Mouse (Mus musculus): ENCODE results near the gene Olfr683.
"Not testable (repeated sequence)": the region's sequence is repeated elsewhere in the genome, so short reads cannot be mapped to it uniquely, and the experiment has no call there.

Gene Olfr683

GRCm38 (mm10) chr7:105146912-105147311 lies at the start of gene Olfr683:
Gene Olfr683, minus strand, starts transcription at chr7:105147012.
- no peak for DNase-seq (ENCODE audit: low read depth)

- DNase-seq (ENCODE audit: low read depth): no peak
Observed at GRCm38 (mm10) chr7:105185912-105186311, 39.1 kb upstream of the Olfr683 start, which contains the start of gene Olfr685. Gene Olfr685, minus strand, starts transcription at chr7:105186012.

- peak; percentile 19 for DNase-seq (ENCODE audit: low read depth)
Observed at GRCm38 (mm10) chr7:105170773-105171172, 24.0 kb upstream of the Olfr683 start.

GRCm38 (mm10) chr7:105163553-105163952 lies 16.7 kb upstream of the Olfr683 start, which contains the start of gene Olfr684:
Gene Olfr684, minus strand, starts transcription at chr7:105163653.
- no peak for DNase-seq (ENCODE audit: low read depth)

GRCm38 (mm10) chr7:105141275-105141674 lies 5.5 kb downstream of the Olfr683 start:
- DNase-seq (ENCODE audit: low read depth): no peak

GRCm38 (mm10) chr7:105116536-105116935 lies 30.3 kb downstream of the Olfr683 start, which contains the start of gene Olfr681:
Gene Olfr681, plus strand, starts transcription at chr7:105116836.
- DNase-seq (ENCODE audit: low read depth): no peak

GRCm38 (mm10) chr7:105092717-105093116 lies 54.1 kb downstream of the Olfr683 start, which contains the start of gene Olfr680-ps1:
Gene Olfr680-ps1, minus strand, starts transcription at chr7:105092817.
- not testable (repeated sequence) for DNase-seq (ENCODE audit: low read depth)

All from 416B (cell line).